Mouse (Mus musculus): ENCODE results near the gene Uncx. TPM values are rescaled to one million over a fixed set of nuclear protein-coding genes. Genes with fewer than 3 reads are reported as not detected.

Uncx gene
- polyA plus RNA-seq, 1 experiment from 2014 or later: not detected

- H3K27ac ChIP-seq (ENCODE audit: low read length): no peak overlapping the region
- no peaks in the 10 kb centered on the region for H3K9me3 ChIP-seq (replicated peaks; ENCODE audit: control insufficient read depth, low read length)
- WGBS (ENCODE audit: insufficient replicate concordance): 3% methylated on average over 43 of the region's 43 CpGs
- H3K9ac ChIP-seq (ENCODE audit: low read depth, low read length): no peak overlapping the region
- no peak overlapping the region for H3K4me2 ChIP-seq (ENCODE audit: low read depth, low read length)
- no peak overlapping the region for H3K4me3 ChIP-seq (ENCODE audit: low read depth, low read length)
- no peaks in the 10 kb centered on the region; the same call in 1 of the 2 replicates for H3K4me1 ChIP-seq (ENCODE audit: control insufficient read depth, low read depth, low read length)
- no peaks in the 10 kb centered on the region for H3K36me3 ChIP-seq (ENCODE audit: control insufficient read depth, insufficient read depth)
- H3K27me3 ChIP-seq (ENCODE audit: control insufficient read depth, insufficient read depth, low read depth, low read length): peaks cover 90% of the 10 kb centered on the region
- ATAC-seq (ENCODE audit: low read depth): no peak
Observed at GRCm38 (mm10) chr5:139557531-139558467, 14.5 kb downstream of the Uncx start.

DNA sequence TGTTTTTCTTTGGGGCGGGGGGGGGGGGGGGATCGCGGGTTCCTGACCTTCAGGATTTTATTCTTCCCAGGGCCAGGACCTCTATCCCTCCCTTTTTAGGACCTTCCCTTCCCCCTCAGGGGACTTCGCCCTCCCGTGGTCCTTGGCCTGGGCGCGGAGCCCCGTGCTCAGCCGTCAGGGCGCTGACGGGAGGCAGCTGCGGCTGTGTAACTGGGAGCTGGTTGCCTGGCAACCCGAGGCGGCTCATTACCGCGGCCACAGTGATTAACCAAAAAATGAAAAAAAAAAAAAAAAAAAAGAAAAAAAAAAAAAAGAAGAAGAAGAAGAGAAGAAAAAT, 15.1 kb downstream of the Uncx start:
- H3K27me3 ChIP-seq (ENCODE audit: control insufficient read depth, insufficient read depth, low read depth, low read length): peaks cover 87% of the 10 kb centered on the region
- ATAC-seq (ENCODE audit: low read depth): no peak
- H3K9me3 ChIP-seq (replicated peaks; ENCODE audit: control insufficient read depth, low read length): no peaks in the 10 kb centered on the region
- no peak overlapping the region for H3K4me3 ChIP-seq (ENCODE audit: low read depth, low read length)
- no peak overlapping the region for H3K27ac ChIP-seq (ENCODE audit: low read length)
- H3K4me1 ChIP-seq (ENCODE audit: control insufficient read depth, low read depth, low read length): no peaks in the 10 kb centered on the region
- H3K9ac ChIP-seq (ENCODE audit: low read depth, low read length): no peak overlapping the region
- H3K36me3 ChIP-seq (ENCODE audit: control insufficient read depth, insufficient read depth): no peaks in the 10 kb centered on the region
- no peak overlapping the region for H3K4me2 ChIP-seq (ENCODE audit: low read depth, low read length)
- 1% methylated on average over 16 of the region's 16 CpGs for WGBS (ENCODE audit: insufficient replicate concordance)

DNA sequence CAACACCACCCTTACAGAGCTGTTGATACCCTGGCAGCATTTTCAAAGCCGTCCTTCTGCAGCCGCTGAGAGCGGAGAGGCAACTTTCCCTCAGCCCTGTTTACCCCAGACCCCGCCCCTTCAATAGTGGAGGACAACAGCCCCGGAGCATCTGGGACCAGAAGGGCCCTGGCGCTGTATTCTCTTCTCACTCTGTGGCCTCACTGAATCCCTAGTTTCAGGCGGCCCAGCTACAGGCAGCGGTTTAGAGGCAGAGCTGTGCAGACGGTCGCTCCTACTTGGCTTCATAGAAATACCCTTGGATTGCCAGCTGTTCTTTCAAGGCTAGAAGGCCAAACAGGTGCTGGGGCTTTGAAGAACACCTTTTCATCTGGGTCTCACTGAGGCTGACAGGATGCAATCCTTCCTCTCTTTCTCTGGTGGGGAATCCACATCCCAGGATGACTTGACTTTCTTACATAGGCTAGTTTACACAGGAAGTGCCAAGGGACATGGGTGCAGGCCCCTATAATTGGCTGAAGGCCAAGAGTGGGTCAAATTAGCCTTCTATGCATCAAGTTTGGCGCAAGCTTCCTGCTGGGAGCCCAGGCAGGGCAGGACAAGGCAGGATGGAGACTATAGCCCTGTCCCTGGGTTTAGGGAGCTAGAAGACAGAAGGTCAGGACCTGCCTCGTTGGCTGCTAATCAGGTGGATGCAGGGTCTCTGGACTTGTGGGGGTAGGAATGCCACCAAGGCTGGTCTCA, 15.8 kb downstream of the Uncx start:
- H3K4me3 ChIP-seq (ENCODE audit: low read depth, low read length): no peak overlapping the region
- WGBS (ENCODE audit: insufficient replicate concordance): 6% methylated on average over 12 of the region's 12 CpGs
- no peak for ATAC-seq (ENCODE audit: low read depth)
- H3K9ac ChIP-seq (ENCODE audit: low read depth, low read length): no peak overlapping the region
- H3K27me3 ChIP-seq (ENCODE audit: control insufficient read depth, insufficient read depth, low read depth, low read length): peaks cover 84% of the 10 kb centered on the region
- H3K4me1 ChIP-seq (ENCODE audit: control insufficient read depth, low read depth, low read length): no peaks in the 10 kb centered on the region
- H3K27ac ChIP-seq (ENCODE audit: low read length): no peak overlapping the region
- H3K36me3 ChIP-seq (ENCODE audit: control insufficient read depth, insufficient read depth): no peaks in the 10 kb centered on the region
- no peak overlapping the region for H3K4me2 ChIP-seq (ENCODE audit: low read depth, low read length)
- no peaks in the 10 kb centered on the region for H3K9me3 ChIP-seq (replicated peaks; ENCODE audit: control insufficient read depth, low read length)

DNA sequence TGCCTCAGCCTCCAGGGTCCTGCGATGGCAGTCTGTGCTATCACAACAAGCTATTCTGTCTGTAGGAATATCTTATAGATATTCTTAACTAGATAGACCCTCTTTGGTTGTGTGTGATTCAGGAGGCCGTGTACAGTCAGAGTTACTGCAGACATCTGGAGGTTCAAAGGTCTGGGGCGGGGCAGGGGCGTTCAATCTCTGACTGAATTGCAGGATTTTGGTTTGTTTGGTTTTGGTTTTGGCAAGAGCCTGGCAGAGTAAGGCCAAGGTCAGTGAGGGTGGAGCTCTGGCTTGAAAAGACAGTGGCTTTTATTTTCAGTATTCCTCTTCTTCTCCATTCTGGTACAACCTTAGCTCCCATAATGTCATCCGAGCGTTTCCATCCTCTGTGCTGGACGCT, 16.5 kb downstream of the Uncx start:
- WGBS (ENCODE audit: insufficient replicate concordance): 37% methylated on average over 7 of the region's 7 CpGs
- H3K36me3 ChIP-seq (ENCODE audit: control insufficient read depth, insufficient read depth): no peaks in the 10 kb centered on the region
- H3K9me3 ChIP-seq (replicated peaks; ENCODE audit: control insufficient read depth, low read length): no peaks in the 10 kb centered on the region
- ATAC-seq (ENCODE audit: low read depth): no peak
- H3K27ac ChIP-seq (ENCODE audit: low read length): no peak overlapping the region
- no peak overlapping the region for H3K4me2 ChIP-seq (ENCODE audit: low read depth, low read length)
- H3K27me3 ChIP-seq (ENCODE audit: control insufficient read depth, insufficient read depth, low read depth, low read length): peaks cover 85% of the 10 kb centered on the region
- no peaks in the 10 kb centered on the region for H3K4me1 ChIP-seq (ENCODE audit: control insufficient read depth, low read depth, low read length)
- H3K4me3 ChIP-seq (ENCODE audit: low read depth, low read length): no peak overlapping the region
- no peak overlapping the region for H3K9ac ChIP-seq (ENCODE audit: low read depth, low read length)

DNA sequence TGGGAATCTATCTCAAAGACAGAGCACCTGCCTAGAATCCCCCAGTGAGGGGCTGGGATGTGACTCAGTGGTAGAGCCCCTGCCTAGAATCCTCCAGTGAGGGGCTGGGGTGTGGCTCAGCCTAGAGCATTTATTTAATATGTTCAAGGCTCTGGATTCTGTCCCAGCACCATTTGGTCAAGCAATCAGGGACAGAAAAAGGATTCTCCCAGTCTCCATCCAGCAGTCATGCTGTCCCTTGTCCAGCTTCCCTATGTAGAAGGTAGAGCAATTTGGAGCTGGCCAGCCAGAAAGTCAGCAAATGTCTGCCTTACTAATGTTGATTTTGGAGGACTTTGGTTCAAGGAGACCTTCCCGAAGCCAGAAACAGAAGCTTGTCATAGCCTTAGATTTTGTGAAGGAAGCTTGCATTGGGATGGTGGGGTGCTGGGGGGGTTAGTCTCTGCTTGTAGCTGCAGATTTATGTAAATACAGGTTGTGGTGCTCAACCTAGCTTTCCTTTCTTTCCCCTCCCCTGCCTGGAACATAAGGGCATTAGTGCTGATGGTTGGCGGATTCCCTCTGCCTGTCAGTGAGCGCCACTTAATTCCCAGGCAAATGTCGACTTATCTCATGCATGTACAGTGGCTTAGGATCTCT, 18.2 kb downstream of the Uncx start:
- H3K4me3 ChIP-seq (ENCODE audit: low read depth, low read length): no peak overlapping the region
- H3K9me3 ChIP-seq (replicated peaks; ENCODE audit: control insufficient read depth, low read length): no peaks in the 10 kb centered on the region
- no peak for ATAC-seq (ENCODE audit: low read depth)
- H3K27me3 ChIP-seq (ENCODE audit: control insufficient read depth, insufficient read depth, low read depth, low read length): peaks cover 77% of the 10 kb centered on the region
- H3K36me3 ChIP-seq (ENCODE audit: control insufficient read depth, insufficient read depth): no peaks in the 10 kb centered on the region
- no peaks in the 10 kb centered on the region for H3K4me1 ChIP-seq (ENCODE audit: control insufficient read depth, low read depth, low read length)
- no peak overlapping the region for H3K27ac ChIP-seq (ENCODE audit: low read length)
- 38% methylated on average over 4 of the region's 4 CpGs for whole genome bisulfite sequencing (ENCODE audit: insufficient replicate concordance)
- H3K9ac ChIP-seq (ENCODE audit: low read depth, low read length): no peak overlapping the region
- H3K4me2 ChIP-seq (ENCODE audit: low read depth, low read length): no peak overlapping the region

DNA sequence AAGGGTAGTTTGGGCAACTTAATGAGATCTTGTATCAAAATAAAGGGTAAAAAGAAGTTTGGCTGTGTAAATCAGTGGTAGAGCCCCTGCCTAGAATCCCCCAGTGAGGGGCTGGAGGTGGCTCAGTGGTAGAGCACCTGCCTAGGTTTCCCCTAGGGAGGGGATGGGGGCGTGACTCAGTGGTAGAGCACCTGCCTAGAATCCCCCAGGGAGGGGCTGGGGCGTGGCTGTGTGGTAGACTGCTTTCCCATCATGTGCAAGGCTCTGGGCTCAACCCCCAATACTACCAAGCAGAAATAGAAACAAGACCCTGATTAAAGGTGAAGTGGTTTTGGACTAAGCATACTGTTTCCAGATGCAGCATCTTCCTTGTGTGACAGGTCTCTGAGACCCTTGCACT, 21.4 kb downstream of the Uncx start:
- Histone ChIP-seq H3K36me3 (ENCODE audit: control insufficient read depth, insufficient read depth) (no peaks in the 10 kb centered on the region), H3K9ac (ENCODE audit: low read depth, low read length) (no peak overlapping the region), H3K27me3 (ENCODE audit: control insufficient read depth, insufficient read depth, low read depth, low read length) (peaks cover 49% of the 10 kb centered on the region), H3K4me3 (ENCODE audit: low read depth, low read length) (no peak overlapping the region), H3K4me2 (ENCODE audit: low read depth, low read length) (no peak overlapping the region), H3K27ac (ENCODE audit: low read length) (no peak overlapping the region), H3K9me3 (replicated peaks; ENCODE audit: control insufficient read depth, low read length) (no peaks in the 10 kb centered on the region), H3K4me1 (ENCODE audit: control insufficient read depth, low read depth, low read length) (no peaks in the 10 kb centered on the region)
- WGBS (ENCODE audit: insufficient replicate concordance): 17% methylated on average over 2 of the region's 2 CpGs
- no peak for ATAC-seq (ENCODE audit: low read depth)

- H3K27ac ChIP-seq (ENCODE audit: low read length): no peak overlapping the region
- no peaks in the 10 kb centered on the region for H3K36me3 ChIP-seq (ENCODE audit: control insufficient read depth, insufficient read depth)
- no peak overlapping the region for H3K4me3 ChIP-seq (ENCODE audit: low read depth, low read length)
- WGBS (ENCODE audit: insufficient replicate concordance): 26% methylated on average over 4 of the region's 4 CpGs
- no peaks in the 10 kb centered on the region for H3K9me3 ChIP-seq (replicated peaks; ENCODE audit: control insufficient read depth, low read length)
- H3K27me3 ChIP-seq (ENCODE audit: control insufficient read depth, insufficient read depth, low read depth, low read length): peaks cover 41% of the 10 kb centered on the region
- no peak overlapping the region for H3K4me2 ChIP-seq (ENCODE audit: low read depth, low read length)
- H3K9ac ChIP-seq (ENCODE audit: low read depth, low read length): no peak overlapping the region
- no peak for ATAC-seq (ENCODE audit: low read depth)
- no peaks in the 10 kb centered on the region for H3K4me1 ChIP-seq (ENCODE audit: control insufficient read depth, low read depth, low read length)
Observed at GRCm38 (mm10) chr5:139565462-139565861, 22.2 kb downstream of the Uncx start.

- H3K9me3 ChIP-seq (replicated peaks; ENCODE audit: control insufficient read depth, low read length): no peaks in the 10 kb centered on the region
- no peak overlapping the region for H3K27ac ChIP-seq (ENCODE audit: low read length)
- H3K4me2 ChIP-seq (ENCODE audit: low read depth, low read length): no peak overlapping the region
- no peak overlapping the region for H3K9ac ChIP-seq (ENCODE audit: low read depth, low read length)
- H3K4me1 ChIP-seq (ENCODE audit: control insufficient read depth, low read depth, low read length): no peaks in the 10 kb centered on the region
- no peaks in the 10 kb centered on the region for H3K36me3 ChIP-seq (ENCODE audit: control insufficient read depth, insufficient read depth)
- ATAC-seq (ENCODE audit: low read depth): no peak
- no peak overlapping the region for H3K4me3 ChIP-seq (ENCODE audit: low read depth, low read length)
- 44% methylated on average over 6 of the region's 6 CpGs for WGBS (ENCODE audit: insufficient replicate concordance)
- peaks cover 31% of the 10 kb centered on the region for H3K27me3 ChIP-seq (ENCODE audit: control insufficient read depth, insufficient read depth, low read depth, low read length)
Observed at GRCm38 (mm10) chr5:139566640-139567399, 23.5 kb downstream of the Uncx start.

Measured in liver, embryonic 16.5 days (tissue).